Mouse (Mus musculus) bone marrow macrophage, adult 2 months (primary cell): ENCODE results near the gene Taf10.

Experiments
- CTCF ChIP-seq: IDR thresholded peaks from 2 replicates; pipeline ENCODE4 v1.5.1; 2012; ENCODE audit warnings: low read depth, mild to moderate bottlenecking, low read length, moderate library complexity
- POLR2A ChIP-seq: IDR thresholded peaks from 2 replicates; pipeline ENCODE4 v1.6.1; 2012; ENCODE audit warnings: mild to moderate bottlenecking, low read depth, low read length, borderline replicate concordance

- TF ChIP-seq CTCF (no peak), POLR2A (no peak)
Measured at GRCm38 (mm10) chr7:105767729-105768165, 23.6 kb upstream of the Taf10 start.
